Mouse (Mus musculus) CH12.LX (cell line): ENCODE results near the gene Pla2g12a. TPM values are rescaled to one million over a fixed set of nuclear protein-coding genes. Genes with fewer than 3 reads are reported as not detected.

Experiments
- DNase-seq: peaks from one replicate; pipeline ENCODE4 v3.0.0-alpha.2; 2013; ENCODE audit errors: extremely low read depth
- H3K27ac ChIP-seq: 2 replicates; pipeline ENCODE4 v1.5.1; 2012; ENCODE audit warnings: low read depth, mild to moderate bottlenecking, control low read depth, moderate library complexity; ENCODE audit not compliant: insufficient read depth
- H3K27me3 ChIP-seq: replicated peaks from 2 replicates; pipeline ENCODE3; 2012; ENCODE audit warnings: inconsistent platforms
- H3K36me3 ChIP-seq, 2 experiments: replicated peaks in 1 of 2; 2 replicates each; pipeline versions ENCODE3 to v1.6.1; 2012; ENCODE audit warnings: inconsistent platforms in 1 of 2, low read length in 1 of 2, mild to moderate bottlenecking in 1 of 2, mixed read lengths in 1 of 2, moderate library complexity in 1 of 2; ENCODE audit not compliant: control insufficient read depth in 1 of 2, insufficient read depth in 1 of 2
- H3K4me1 ChIP-seq, 2 experiments: 2 replicates each; pipeline ENCODE4 v1.6.1; 2012; ENCODE audit warnings: inconsistent platforms in 1 of 2, moderate library complexity in 1 of 2; ENCODE audit not compliant: insufficient read depth in 2 of 2, control insufficient read depth in 1 of 2
- H3K4me2 ChIP-seq: 2 replicates; pipeline ENCODE4 v1.6.1; 2012; ENCODE audit warnings: low read depth, mild to moderate bottlenecking, control low read depth; ENCODE audit not compliant: poor library complexity, insufficient read depth, severe bottlenecking
- H3K4me3 ChIP-seq, 3 experiments: fragments of 150-350 bp in 1 of 3; sonication (generic) in 1 of 3; replicated peaks in 1 of 3; 2 replicates each; pipeline versions ENCODE3 to v1.5.1; 2011 to 2012; ENCODE audit warnings: low read depth in 2 of 3, low read length in 2 of 3, mild to moderate bottlenecking in 2 of 3, moderate library complexity in 2 of 3, control low read depth in 1 of 3, improper control_type of control experiment in 1 of 3, inconsistent platforms in 1 of 3, mixed read lengths in 1 of 3; ENCODE audit not compliant: poor library complexity in 1 of 3
- H3K79me2 ChIP-seq: replicated peaks from 2 replicates; pipeline ENCODE4 v1.6.1; 2012; ENCODE audit warnings: mild to moderate bottlenecking, moderate library complexity; ENCODE audit not compliant: control insufficient read depth, poor library complexity, insufficient read depth, severe bottlenecking; ENCODE audit errors: extremely low read depth
- H3K9ac ChIP-seq: 2 replicates; pipeline ENCODE4 v1.6.1; 2012; ENCODE audit warnings: low read depth, mild to moderate bottlenecking, control low read depth, moderate library complexity; ENCODE audit not compliant: insufficient read depth
- H3K9me3 ChIP-seq: replicated peaks from 2 replicates; pipeline ENCODE3; 2012; ENCODE audit warnings: low read length, inconsistent platforms, mixed read lengths
- BHLHE40 ChIP-seq: IDR thresholded peaks from 2 replicates; pipeline ENCODE4 v1.6.1; 2011; ENCODE audit warnings: mild to moderate bottlenecking, low read depth, low read length, improper control_type of control experiment
- CHD2 ChIP-seq: IDR thresholded peaks from 2 replicates; pipeline ENCODE4 v1.6.1; 2011; ENCODE audit warnings: low read length, improper control_type of control experiment
- ELF1 ChIP-seq: IDR thresholded peaks from 2 replicates; pipeline ENCODE4 v1.6.1; 2014; ENCODE audit warnings: low read depth, mild to moderate bottlenecking, inconsistent platforms, low read length, improper control_type of control experiment
- HCFC1 ChIP-seq: IDR thresholded peaks from 2 replicates; pipeline ENCODE4 v1.6.1; 2012; ENCODE audit warnings: low read depth, mild to moderate bottlenecking, inconsistent platforms, low read length, improper control_type of control experiment
- IRF4 ChIP-seq: IDR thresholded peaks from 2 replicates; pipeline ENCODE4 v1.6.1; 2014; ENCODE audit warnings: low read depth, mild to moderate bottlenecking, inconsistent platforms, low read length, improper control_type of control experiment
- JUN ChIP-seq: IDR thresholded peaks from 2 replicates; pipeline ENCODE4 v1.6.1; 2011; ENCODE audit warnings: low read depth, mild to moderate bottlenecking, low read length, improper control_type of control experiment, moderate library complexity; ENCODE audit not compliant: insufficient read depth
- MXI1 ChIP-seq: IDR thresholded peaks from 2 replicates; pipeline ENCODE4 v1.6.1; 2011; ENCODE audit warnings: mild to moderate bottlenecking, low read depth, low read length, improper control_type of control experiment
- POLR2A ChIP-seq: IDR thresholded peaks from 2 replicates; pipeline ENCODE4 v1.6.1; 2011; ENCODE audit warnings: low read depth, mild to moderate bottlenecking, improper control_type of control experiment, low read length
- RCOR1 ChIP-seq: conservative IDR thresholded peaks from 2 replicates; pipeline ENCODE4 v1.6.1; 2012; ENCODE audit warnings: low read depth, mild to moderate bottlenecking, inconsistent platforms, low read length, improper control_type of control experiment
- SIN3A ChIP-seq: IDR thresholded peaks from 2 replicates; pipeline ENCODE4 v1.6.1; 2012; ENCODE audit warnings: low read length, improper control_type of control experiment, inconsistent platforms
- TBP ChIP-seq: conservative IDR thresholded peaks from 2 replicates; pipeline ENCODE4 v1.6.1; 2011; ENCODE audit warnings: low read depth, low read length, improper control_type of control experiment
- TCF12 ChIP-seq: IDR thresholded peaks from 2 replicates; pipeline ENCODE4 v1.6.1; 2014; ENCODE audit warnings: low read depth, mild to moderate bottlenecking, inconsistent platforms, low read length, improper control_type of control experiment
- ZMIZ1 ChIP-seq: IDR thresholded peaks from 2 replicates; pipeline ENCODE4 v1.6.1; 2012; ENCODE audit warnings: low read depth, mild to moderate bottlenecking, inconsistent platforms, low read length, improper control_type of control experiment
- ZNF384 ChIP-seq: IDR thresholded peaks from 2 replicates; pipeline ENCODE4 v1.6.1; 2012; ENCODE audit warnings: low read depth, low read length, improper control_type of control experiment, inconsistent platforms
- dilution Hi-C: fragments of 300-500 bp; cut with MboI; formaldehyde crosslinking; loops from 2 replicates; pipeline ENCODE4 v1.14.3; 2020; ENCODE audit warnings: low sequenced_read_pairs; ENCODE audit not compliant: extremely low pct_unique_long_range_greater_than_20kb, extremely low pct_ligation_motif_present
- in situ Hi-C: fragments of 300-500 bp; cut with MboI; formaldehyde crosslinking; loops from 3 replicates; pipeline ENCODE4 v1.14.3; 2019; ENCODE audit warnings: low sequenced_read_pairs, low pct_ligation_motif_present, low pct_unique_long_range_greater_than_20kb, mixed read lengths
- polyA plus RNA-seq: library from polyadenylated mRNA; unstranded; fragments of >175 nt; gene quantifications from 2 replicates; pipeline ENCODE4 v1.2.1, GENCODE M21; 2012; ENCODE audit warnings: low read depth; ENCODE audit not compliant: insufficient read length
- total RNA-seq, 2 experiments: library from RNA; depleted of rRNA; stranded (reverse); fragments of 300-350 nt in 1 of 2; fragments of >200 nt in 1 of 2; gene quantifications; 2 replicates each; pipeline ENCODE4 v1.2.3; 2012 to 2014

The Pla2g12a gene
- total and polyA plus RNA-seq, 3 experiments, result 50.2 to 78.3 (median 58.6) TPM

GRCm38 (mm10) chr3:129901271-129901809, 22.9 kb downstream of the Pla2g12a start, which contains the start of gene Casp6:
Gene Casp6 (plus strand): TSS chr3:129901425.
- Histone ChIP-seq H3K4me2 (peak within 1 kb of the TSS; percentile 78), H3K4me3 (peak within 1 kb of the TSS; percentile 64 to 79 (median 77)), H3K9me3 (no peaks in the 10 kb centered on the region), H3K9ac (peak within 1 kb of the TSS; percentile 66; the same call in 1 of the 2 replicates), H3K27ac (no peak within 1 kb of the TSS), H3K36me3 (peaks cover 0 to 26% of the 10 kb centered on the region in 2 experiments), H3K4me1 (peaks cover 18 to 50% of the 10 kb centered on the region in 2 experiments), H3K27me3 (no peaks in the 10 kb centered on the region), H3K79me2 (no peaks in the 10 kb centered on the region)
- DNase-seq, result peak; percentile 77
- 0 out of 2 replicates have a peak, but pooled peaks have one; percentile 30 for TF ChIP-seq TCF12
- TF ChIP-seq ELF1, result peak; percentile 36; the same call in 1 of the 2 replicates
- no peak for TF ChIP-seq JUN
- TF ChIP-seq TBP, result no peak
- peak; percentile 54; the same call in 1 of the 2 replicates for TF ChIP-seq POLR2A
- peak; percentile 62 for TF ChIP-seq SIN3A
- TF ChIP-seq ZNF384, result no peak
- no peak for TF ChIP-seq ZMIZ1
- peak; percentile 76 for TF ChIP-seq MXI1
- dilution Hi-C loops, result no loop called here
- in situ Hi-C loops, result loop anchor here (25.0 kb wide), 1 partner anchor 786 kb away; no protein-coding TSS in a partner anchor

DNA sequence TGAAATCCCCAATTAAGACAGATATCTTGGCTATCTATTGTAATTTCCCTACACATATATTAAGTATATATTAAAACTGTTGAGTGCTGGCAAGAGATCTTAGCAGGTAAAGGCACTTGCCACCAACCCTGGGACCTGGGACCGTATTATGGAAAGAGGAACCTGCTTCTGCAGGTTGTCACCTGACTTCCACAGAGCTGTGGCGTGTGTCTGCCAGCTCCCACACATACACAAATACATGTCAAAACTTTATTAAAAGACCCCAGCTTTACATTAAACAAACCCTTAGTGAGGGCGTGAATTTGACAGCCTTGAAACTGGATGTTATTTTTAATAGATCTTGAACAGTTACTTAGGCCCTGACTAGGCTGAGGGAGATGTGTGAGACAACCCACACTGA, 25.0 kb downstream of the Pla2g12a start:
- Histone ChIP-seq H3K27ac (no peak overlapping the region), H3K4me1 (peaks cover 18 to 50% of the 10 kb centered on the region in 2 experiments), H3K36me3 (peaks cover 0 to 21% of the 10 kb centered on the region in 2 experiments), H3K79me2 (no peaks in the 10 kb centered on the region), H3K27me3 (no peaks in the 10 kb centered on the region), H3K9me3 (no peaks in the 10 kb centered on the region), H3K4me3 (no peak overlapping the region)
- dilution Hi-C loops, result no loop called here
- no peak for DNase-seq
- TF ChIP-seq ELF1 (no peak), SIN3A (no peak), ZMIZ1 (no peak), HCFC1 (no peak), TCF12 (no peak), BHLHE40 (no peak), RCOR1 (no peak), IRF4 (no peak), CHD2 (no peak)
- TF ChIP-seq, all 38 proteins: peak for 0
- in situ Hi-C loops, result loop anchor here (25.0 kb wide), 1 partner anchor 784 kb away; no protein-coding TSS in a partner anchor
- no peak overlapping the region for H3K4me2 ChIP-seq
- no peak overlapping the region for H3K9ac ChIP-seq
